Mouse (Mus musculus): ENCODE data around the gene Igsf10. TPM values are rescaled to one million over a fixed set of nuclear protein-coding genes. Genes with fewer than 3 reads are reported as not detected.

Gene Igsf10
- polyA plus RNA-seq, 2 experiments, result 0.26 to 0.28 TPM

GRCm38 (mm10) chr3:59293437-59294199 lies 50.6 kb downstream of the Igsf10 start:
- no peak for DNase-seq (ENCODE audit: low read depth in 3 of 3, low spot score in 3 of 3)
- Histone ChIP-seq H3K9me3 (ENCODE audit: control insufficient read depth, low read length) (no peaks in the 10 kb centered on the region), H3K4me3 (ENCODE audit: insufficient read depth in 1 of 2, low read depth in 2 of 2, low read length in 2 of 2) (no peak overlapping the region), H3K27me3 (ENCODE audit: control insufficient read depth, insufficient read depth, low read length) (no peaks in the 10 kb centered on the region), H3K4me1 (replicated peaks; ENCODE audit: control insufficient read depth in 2 of 2, insufficient read depth in 2 of 2, low read length in 1 of 2) (no peaks in the 10 kb centered on the region), H3K27ac (no peak overlapping the region), H3K9ac (replicated peaks) (no peak overlapping the region), H3K36me3 (replicated peaks; ENCODE audit: control insufficient read depth, insufficient read depth, low read depth) (no peaks in the 10 kb centered on the region), H3K4me2 (ENCODE audit: low read depth) (no peak overlapping the region)
- no peak for ATAC-seq (ENCODE audit: insufficient read depth)
- TF ChIP-seq CTCF (IDR thresholded peaks at IDR 0.05; ENCODE audit: low read depth) (no peak), EP300 (IDR thresholded peaks at IDR 0.05; ENCODE audit: low read depth) (no peak)
- 55% methylated on average over 5 of the region's 5 CpGs for WGBS (ENCODE audit: insufficient replicate concordance)

GRCm38 (mm10) chr3:59290551-59290950 lies 53.6 kb downstream of the Igsf10 start:
- Histone ChIP-seq H3K36me3 (replicated peaks; ENCODE audit: control insufficient read depth, insufficient read depth, low read depth) (no peaks in the 10 kb centered on the region), H3K4me3 (ENCODE audit: insufficient read depth in 1 of 2, low read depth in 2 of 2, low read length in 2 of 2) (no peak overlapping the region), H3K4me1 (replicated peaks; ENCODE audit: control insufficient read depth in 2 of 2, insufficient read depth in 2 of 2, low read length in 1 of 2) (no peaks in the 10 kb centered on the region), H3K9me3 (ENCODE audit: control insufficient read depth, low read length) (no peaks in the 10 kb centered on the region), H3K27me3 (ENCODE audit: control insufficient read depth, insufficient read depth, low read length) (no peaks in the 10 kb centered on the region), H3K27ac (no peak overlapping the region), H3K4me2 (ENCODE audit: low read depth) (no peak overlapping the region), H3K9ac (replicated peaks) (no peak overlapping the region)
- ATAC-seq (ENCODE audit: insufficient read depth), result no peak
- WGBS (ENCODE audit: insufficient replicate concordance), result 46% methylated on average over 2 of the region's 2 CpGs
- TF ChIP-seq EP300 (IDR thresholded peaks at IDR 0.05; ENCODE audit: low read depth) (no peak), CTCF (IDR thresholded peaks at IDR 0.05; ENCODE audit: low read depth) (no peak)
- no peak for DNase-seq (ENCODE audit: low read depth in 3 of 3, low spot score in 3 of 3)

GRCm38 (mm10) chr3:59278620-59279019 lies 65.6 kb downstream of the Igsf10 start:
- ATAC-seq (ENCODE audit: insufficient read depth), result no peak
- no peaks in the 10 kb centered on the region for H3K27me3 ChIP-seq (ENCODE audit: control insufficient read depth, insufficient read depth, low read length)
- DNase-seq (ENCODE audit: low read depth in 3 of 3, low spot score in 3 of 3), result no peak
- no peak for TF ChIP-seq EP300 (IDR thresholded peaks at IDR 0.05; ENCODE audit: low read depth)
- no peaks in the 10 kb centered on the region for H3K4me1 ChIP-seq (replicated peaks; ENCODE audit: control insufficient read depth in 2 of 2, insufficient read depth in 2 of 2, low read length in 1 of 2)
- H3K4me3 ChIP-seq (ENCODE audit: insufficient read depth in 1 of 2, low read depth in 2 of 2, low read length in 2 of 2), result no peak overlapping the region
- no peak overlapping the region for H3K4me2 ChIP-seq (ENCODE audit: low read depth)
- H3K9me3 ChIP-seq (ENCODE audit: control insufficient read depth, low read length), result no peaks in the 10 kb centered on the region
- no peak overlapping the region for H3K9ac ChIP-seq (replicated peaks)
- H3K36me3 ChIP-seq (replicated peaks; ENCODE audit: control insufficient read depth, insufficient read depth, low read depth), result no peaks in the 10 kb centered on the region
- no peak overlapping the region for H3K27ac ChIP-seq

GRCm38 (mm10) chr3:59278254-59278533 lies 66.0 kb downstream of the Igsf10 start:
- Histone ChIP-seq H3K27ac (no peak overlapping the region), H3K4me1 (replicated peaks; ENCODE audit: control insufficient read depth in 2 of 2, insufficient read depth in 2 of 2, low read length in 1 of 2) (no peaks in the 10 kb centered on the region), H3K27me3 (ENCODE audit: control insufficient read depth, insufficient read depth, low read length) (no peaks in the 10 kb centered on the region), H3K9ac (replicated peaks) (no peak overlapping the region), H3K4me2 (ENCODE audit: low read depth) (no peak overlapping the region), H3K36me3 (replicated peaks; ENCODE audit: control insufficient read depth, insufficient read depth, low read depth) (no peaks in the 10 kb centered on the region), H3K9me3 (ENCODE audit: control insufficient read depth, low read length) (no peaks in the 10 kb centered on the region), H3K4me3 (ENCODE audit: insufficient read depth in 1 of 2, low read depth in 2 of 2, low read length in 2 of 2) (no peak overlapping the region)
- TF ChIP-seq EP300 (IDR thresholded peaks at IDR 0.05; ENCODE audit: low read depth), result no peak
- no peak for TF ChIP-seq CTCF (IDR thresholded peaks at IDR 0.05; ENCODE audit: low read depth)
- DNase-seq (ENCODE audit: low read depth in 3 of 3, low spot score in 3 of 3) (no peak), ATAC-seq (ENCODE audit: insufficient read depth) (no peak)
- 67% methylated on average over 3 of the region's 3 CpGs for WGBS (ENCODE audit: insufficient replicate concordance)

- no peak overlapping the region for H3K9ac ChIP-seq (replicated peaks)
- no peaks in the 10 kb centered on the region for H3K36me3 ChIP-seq (replicated peaks; ENCODE audit: control insufficient read depth, insufficient read depth, low read depth)
- H3K4me3 ChIP-seq (ENCODE audit: insufficient read depth in 1 of 2, low read depth in 2 of 2, low read length in 2 of 2), result no peak overlapping the region
- no peak for ATAC-seq (ENCODE audit: insufficient read depth)
- no peak for DNase-seq (ENCODE audit: low read depth in 3 of 3, low spot score in 3 of 3)
- H3K27me3 ChIP-seq (ENCODE audit: control insufficient read depth, insufficient read depth, low read length), result no peaks in the 10 kb centered on the region
- H3K27ac ChIP-seq, result no peak overlapping the region
- no peak for TF ChIP-seq EP300 (IDR thresholded peaks at IDR 0.05; ENCODE audit: low read depth)
- no peak for TF ChIP-seq CTCF (IDR thresholded peaks at IDR 0.05; ENCODE audit: low read depth)
- WGBS (ENCODE audit: insufficient replicate concordance), result 69% methylated on average over 3 of the region's 3 CpGs
- H3K4me2 ChIP-seq (ENCODE audit: low read depth), result no peak overlapping the region
- no peaks in the 10 kb centered on the region for H3K9me3 ChIP-seq (ENCODE audit: control insufficient read depth, low read length)
- H3K4me1 ChIP-seq (replicated peaks; ENCODE audit: control insufficient read depth in 2 of 2, insufficient read depth in 2 of 2, low read length in 1 of 2), result no peaks in the 10 kb centered on the region
Measured at GRCm38 (mm10) chr3:59277502-59278253, 66.5 kb downstream of the Igsf10 start.
